Mouse (Mus musculus): ENCODE measurements at regions not wholly inside any gene's neighbourhood (a gene's known extent, or its start where the extent isn't known, plus 50 kb on each side); places are given as distances from the start of the nearest gene placed in this dataset.

GRCm38 (mm10) chr17:45335586-45336151 lies 97.9 kb downstream of the Cdc5l start:
- H3K4me3 ChIP-seq (replicated peaks in 1 of 3; ENCODE audit: low read depth in 2 of 3, low read length in 2 of 3, poor library complexity in 1 of 3) = no peak overlapping the region
- H3K4me1 ChIP-seq (ENCODE audit: control insufficient read depth in 1 of 2, insufficient read depth in 2 of 2) = no peaks in the 10 kb centered on the region
- H3K9me3 ChIP-seq (replicated peaks; ENCODE audit: low read length) = no peaks in the 10 kb centered on the region
- no peak for DNase-seq (ENCODE audit: extremely low read depth)
- no peaks in the 10 kb centered on the region for H3K79me2 ChIP-seq (replicated peaks; ENCODE audit: control insufficient read depth, extremely low read depth, insufficient read depth, poor library complexity, severe bottlenecking)
- dilution Hi-C loops (cut with MboI; ENCODE audit: extremely low pct_ligation_motif_present, extremely low pct_unique_long_range_greater_than_20kb, low sequenced_read_pairs) = no loop called here
- in situ Hi-C loops (cut with MboI; ENCODE audit: low pct_ligation_motif_present, low pct_unique_long_range_greater_than_20kb, low sequenced_read_pairs) = no loop called here
- H3K27ac ChIP-seq (ENCODE audit: insufficient read depth, low read depth) = no peak overlapping the region
- no peak overlapping the region for H3K9ac ChIP-seq (ENCODE audit: insufficient read depth, low read depth)
- no peak overlapping the region for H3K4me2 ChIP-seq (ENCODE audit: insufficient read depth, low read depth, poor library complexity, severe bottlenecking)
- no peaks in the 10 kb centered on the region for H3K36me3 ChIP-seq (replicated peaks in 1 of 2; ENCODE audit: control insufficient read depth in 1 of 2, insufficient read depth in 1 of 2, low read length in 1 of 2)
- no peaks in the 10 kb centered on the region for H3K27me3 ChIP-seq (replicated peaks)
- TF ChIP-seq RCOR1 (conservative IDR thresholded peaks at IDR 0.05; ENCODE audit: low read depth, low read length) = no peak
- TF ChIP-seq MXI1 (IDR thresholded peaks at IDR 0.05; ENCODE audit: low read depth, low read length) = no peak
- TF ChIP-seq KAT2A (IDR thresholded peaks at IDR 0.05; ENCODE audit: insufficient replicate concordance, low read length) = no peak
- no peak for TF ChIP-seq JUND (conservative IDR thresholded peaks at IDR 0.05; ENCODE audit: low read depth, low read length)
- no peak for TF ChIP-seq RAD21 (IDR thresholded peaks at IDR 0.05; ENCODE audit: low read depth, low read length)
- no peak for TF ChIP-seq ELF1 (IDR thresholded peaks at IDR 0.05; ENCODE audit: low read depth, low read length)
- no peak for TF ChIP-seq SMC3 (IDR thresholded peaks at IDR 0.05; ENCODE audit: low read depth, low read length)
- TF ChIP-seq POLR2A (IDR thresholded peaks at IDR 0.05; ENCODE audit: low read depth, low read length) = no peak
- TF ChIP-seq TCF12 (IDR thresholded peaks at IDR 0.05; ENCODE audit: low read depth, low read length) = no peak
- TF ChIP-seq PAX5 (IDR thresholded peaks at IDR 0.05; ENCODE audit: low read length) = no peak
- no peak for TF ChIP-seq ZKSCAN1 (IDR thresholded peaks at IDR 0.05; ENCODE audit: borderline replicate concordance, low read depth, low read length)
- no peak for TF ChIP-seq MYC (IDR thresholded peaks at IDR 0.05; ENCODE audit: low read depth, low read length)
- no peak for TF ChIP-seq CHD2 (IDR thresholded peaks at IDR 0.05; ENCODE audit: low read length)
- TF ChIP-seq MAFK (IDR thresholded peaks at IDR 0.05; ENCODE audit: insufficient replicate concordance, low read length) = no peak

GRCm38 (mm10) chr17:45334732-45335381 lies 98.7 kb downstream of the Cdc5l start:
- Histone ChIP-seq H3K9ac (ENCODE audit: insufficient read depth, low read depth) (no peak overlapping the region), H3K27me3 (replicated peaks) (no peaks in the 10 kb centered on the region), H3K4me1 (ENCODE audit: control insufficient read depth in 1 of 2, insufficient read depth in 2 of 2) (no peaks in the 10 kb centered on the region), H3K4me3 (replicated peaks in 1 of 3; ENCODE audit: low read depth in 2 of 3, low read length in 2 of 3, poor library complexity in 1 of 3) (no peak overlapping the region), H3K4me2 (ENCODE audit: insufficient read depth, low read depth, poor library complexity, severe bottlenecking) (no peak overlapping the region), H3K27ac (ENCODE audit: insufficient read depth, low read depth) (no peak overlapping the region), H3K79me2 (replicated peaks; ENCODE audit: control insufficient read depth, extremely low read depth, insufficient read depth, poor library complexity, severe bottlenecking) (no peaks in the 10 kb centered on the region), H3K9me3 (replicated peaks; ENCODE audit: low read length) (no peaks in the 10 kb centered on the region), H3K36me3 (replicated peaks in 1 of 2; ENCODE audit: control insufficient read depth in 1 of 2, insufficient read depth in 1 of 2, low read length in 1 of 2) (no peaks in the 10 kb centered on the region)
- TF ChIP-seq RAD21 (IDR thresholded peaks at IDR 0.05; ENCODE audit: low read depth, low read length) = no peak
- no peak for TF ChIP-seq KAT2A (IDR thresholded peaks at IDR 0.05; ENCODE audit: insufficient replicate concordance, low read length)
- TF ChIP-seq MAZ (IDR thresholded peaks at IDR 0.05; ENCODE audit: low read depth, low read length) = no peak
- no peak for TF ChIP-seq ZKSCAN1 (IDR thresholded peaks at IDR 0.05; ENCODE audit: borderline replicate concordance, low read depth, low read length)
- no peak for TF ChIP-seq ETS1 (conservative IDR thresholded peaks at IDR 0.05; ENCODE audit: low read depth, low read length)
- TF ChIP-seq POLR2AphosphoS2 (IDR thresholded peaks at IDR 0.05; ENCODE audit: low read depth, low read length) = no peak
- TF ChIP-seq MYC (IDR thresholded peaks at IDR 0.05; ENCODE audit: low read depth, low read length) = no peak
- no peak for TF ChIP-seq POLR2A (IDR thresholded peaks at IDR 0.05; ENCODE audit: low read depth, low read length)
- TF ChIP-seq ZMIZ1 (IDR thresholded peaks at IDR 0.05; ENCODE audit: low read depth, low read length) = no peak
- dilution Hi-C loops (cut with MboI; ENCODE audit: extremely low pct_ligation_motif_present, extremely low pct_unique_long_range_greater_than_20kb, low sequenced_read_pairs) (no loop called here), in situ Hi-C loops (cut with MboI; ENCODE audit: low pct_ligation_motif_present, low pct_unique_long_range_greater_than_20kb, low sequenced_read_pairs) (no loop called here)
- no peak for DNase-seq (ENCODE audit: extremely low read depth)
